Mouse (Mus musculus) forebrain, embryonic 12.5 days (tissue): ENCODE results near the gene B3galt1. TPM values are rescaled to one million over a fixed set of nuclear protein-coding genes. Genes with fewer than 3 reads are reported as not detected.

Source experiments
- ATAC-seq: fragments of 200-750 bp; cut with Nextera tagmentation; 2 replicates; pipeline ENCODE4 v1.8.0; 2017; ENCODE audit warnings: moderate TSS enrichment; ENCODE audit not compliant: low FRiP score
- H3K27ac ChIP-seq: fragments of 300-500 bp; sonication (generic); 2 replicates; pipeline ENCODE4 v1.5.1; 2016; ENCODE audit warnings: mild to moderate bottlenecking
- H3K27me3 ChIP-seq: fragments of 300-500 bp; sonication (generic); 2 replicates; pipeline ENCODE4 v1.6.1; 2016; ENCODE audit warnings: mild to moderate bottlenecking
- H3K36me3 ChIP-seq: fragments of 300-500 bp; sonication (generic); replicated peaks from 2 replicates; pipeline ENCODE4 v1.6.1; 2016; ENCODE audit warnings: mild to moderate bottlenecking
- H3K4me1 ChIP-seq: fragments of 300-500 bp; sonication (generic); 2 replicates; pipeline ENCODE4 v1.6.1; 2016
- H3K4me2 ChIP-seq: fragments of 300-500 bp; sonication (generic); 2 replicates; pipeline ENCODE4 v1.6.1; 2016; ENCODE audit warnings: mild to moderate bottlenecking, moderate library complexity
- H3K4me3 ChIP-seq: fragments of 300-500 bp; sonication (generic); replicated peaks from 2 replicates; pipeline ENCODE4 v1.5.1; 2016; ENCODE audit warnings: mild to moderate bottlenecking
- H3K9ac ChIP-seq: fragments of 300-500 bp; sonication (generic); 2 replicates; pipeline ENCODE4 v1.6.1; 2016; ENCODE audit warnings: mild to moderate bottlenecking
- H3K9me3 ChIP-seq: fragments of 300-500 bp; sonication (generic); 2 replicates; pipeline ENCODE4 v1.6.1; 2016
- WGBS: fragments of 180-500 bp; shearing (Covaris S2); methylation state at CpG from one replicate; pipeline ENCODE4 v1.1.7; 2016; 5-methylcytosine and 5-hydroxymethylcytosine counted together
- polyA plus RNA-seq: library from polyadenylated mRNA; unstranded; fragments of >200 nt; fragmentation: Nextera tagmentation; extraction: Ambion mirVana; gene quantifications from 2 replicates; pipeline ENCODE4 v1.2.1, GENCODE M21; 2016

B3galt1 gene
- polyA plus RNA-seq, result 21.0 and 26.1 TPM in 2 replicates

- H3K9me3 ChIP-seq, result no peaks in the 10 kb centered on the region
- peak within 1 kb of the TSS; percentile 97 for H3K27ac ChIP-seq
- peak within 1 kb of the TSS; percentile 74 for H3K4me3 ChIP-seq
- peak within 1 kb of the TSS; percentile 85 for H3K4me2 ChIP-seq
- WGBS, result under 1% methylated on average over 65 of the region's 83 CpGs
- ATAC-seq, result peak; percentile 98
- H3K36me3 ChIP-seq, result no peaks in the 10 kb centered on the region
- H3K9ac ChIP-seq, result peak within 1 kb of the TSS; percentile 87
- peaks cover 18% of the 10 kb centered on the region for H3K4me1 ChIP-seq
- H3K27me3 ChIP-seq, result no peaks in the 10 kb centered on the region
Observed at GRCm38 (mm10) chr2:67565480-67566331, at the start of gene B3galt1. Gene B3galt1 (plus strand): TSS chr2:67565871.

DNA sequence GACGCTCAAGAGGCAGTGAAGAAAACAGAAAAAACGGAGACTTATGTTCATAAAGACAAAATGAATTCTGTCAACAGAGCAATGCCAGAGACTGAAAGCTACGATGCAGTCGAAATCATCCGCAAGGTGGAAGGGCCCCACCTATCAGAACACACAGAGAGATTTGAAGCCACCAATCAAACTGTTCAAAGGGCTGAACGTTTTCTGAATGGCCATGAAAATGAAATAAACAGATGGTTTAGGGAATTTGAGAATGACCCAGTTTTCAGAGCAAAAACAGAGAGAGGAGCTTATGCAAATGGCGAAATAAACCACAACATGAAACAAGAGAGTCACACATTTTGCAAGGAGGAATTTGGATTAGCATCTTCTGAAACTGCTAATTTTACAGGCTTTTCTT is 49.3 kb upstream of the B3galt1 start:
- H3K27me3 ChIP-seq, result no peaks in the 10 kb centered on the region
- no peak overlapping the region for H3K27ac ChIP-seq
- H3K4me2 ChIP-seq, result no peak overlapping the region
- no peak for ATAC-seq
- H3K4me1 ChIP-seq, result no peaks in the 10 kb centered on the region
- no peaks in the 10 kb centered on the region for H3K36me3 ChIP-seq
- H3K9me3 ChIP-seq, result no peaks in the 10 kb centered on the region
- no peak overlapping the region for H3K4me3 ChIP-seq
- no peak overlapping the region for H3K9ac ChIP-seq
- WGBS, result 86% methylated on average over 7 of the region's 7 CpGs

- Histone ChIP-seq H3K27me3 (no peaks in the 10 kb centered on the region), H3K9ac (no peak overlapping the region), H3K4me1 (no peaks in the 10 kb centered on the region), H3K36me3 (no peaks in the 10 kb centered on the region), H3K9me3 (no peaks in the 10 kb centered on the region), H3K4me2 (no peak overlapping the region), H3K27ac (no peak overlapping the region), H3K4me3 (no peak overlapping the region)
- 92% methylated on average over 2 of the region's 2 CpGs for WGBS
- no peak for ATAC-seq
Observed at GRCm38 (mm10) chr2:67535347-67535746, 30.3 kb upstream of the B3galt1 start.

- Histone ChIP-seq H3K27ac (no peak overlapping the region), H3K36me3 (no peaks in the 10 kb centered on the region), H3K9ac (no peak overlapping the region), H3K27me3 (no peaks in the 10 kb centered on the region), H3K4me1 (no peaks in the 10 kb centered on the region), H3K4me2 (no peak overlapping the region), H3K4me3 (no peak overlapping the region), H3K9me3 (no peaks in the 10 kb centered on the region)
- ATAC-seq, result no peak
- WGBS, result 94% methylated on average over 6 of the region's 6 CpGs
Observed at GRCm38 (mm10) chr2:67539426-67539825, 26.2 kb upstream of the B3galt1 start.

DNA sequence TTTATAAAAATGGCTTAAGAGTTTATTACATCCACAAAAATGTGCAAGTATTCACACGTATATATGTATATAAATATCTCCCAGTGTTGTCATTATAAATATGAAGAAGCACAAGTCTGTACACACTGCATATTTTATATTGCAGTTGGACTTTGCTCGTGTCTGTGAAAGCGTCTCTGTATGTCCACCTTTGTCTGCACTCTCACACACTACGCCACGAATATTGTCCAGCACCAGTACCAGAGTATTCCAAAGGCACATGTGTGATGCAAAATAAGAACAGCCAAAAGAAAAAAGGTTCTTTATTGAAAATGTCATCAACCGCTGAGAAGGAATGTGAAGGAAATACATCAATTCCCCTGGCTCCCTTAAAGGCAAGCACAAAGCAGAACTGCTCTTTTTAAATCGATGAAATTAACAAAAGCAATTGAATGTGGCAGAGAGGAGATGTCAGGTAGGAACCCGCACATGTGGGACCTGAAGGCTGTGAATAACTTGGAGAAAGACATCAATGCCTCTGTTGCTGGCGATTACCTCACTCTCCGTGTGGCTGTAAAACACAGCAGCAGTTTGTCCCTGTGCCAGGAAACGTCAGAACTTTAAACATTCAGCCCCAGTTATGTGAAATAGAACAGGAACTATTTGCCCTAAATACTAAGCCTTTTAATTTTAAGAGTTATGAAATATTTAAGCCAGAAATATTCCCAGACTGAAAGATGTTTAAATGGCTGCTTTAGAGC is 23.5 kb upstream of the B3galt1 start:
- H3K4me3 ChIP-seq, result no peak overlapping the region
- no peaks in the 10 kb centered on the region for H3K9me3 ChIP-seq
- H3K4me2 ChIP-seq, result no peak overlapping the region
- no peak overlapping the region for H3K9ac ChIP-seq
- WGBS, result 60% methylated on average over 11 of the region's 11 CpGs
- no peaks in the 10 kb centered on the region for H3K36me3 ChIP-seq
- no peaks in the 10 kb centered on the region for H3K4me1 ChIP-seq
- ATAC-seq, result no peak; the same call in 1 of the 2 replicates
- H3K27ac ChIP-seq, result no peak overlapping the region
- no peaks in the 10 kb centered on the region for H3K27me3 ChIP-seq

DNA sequence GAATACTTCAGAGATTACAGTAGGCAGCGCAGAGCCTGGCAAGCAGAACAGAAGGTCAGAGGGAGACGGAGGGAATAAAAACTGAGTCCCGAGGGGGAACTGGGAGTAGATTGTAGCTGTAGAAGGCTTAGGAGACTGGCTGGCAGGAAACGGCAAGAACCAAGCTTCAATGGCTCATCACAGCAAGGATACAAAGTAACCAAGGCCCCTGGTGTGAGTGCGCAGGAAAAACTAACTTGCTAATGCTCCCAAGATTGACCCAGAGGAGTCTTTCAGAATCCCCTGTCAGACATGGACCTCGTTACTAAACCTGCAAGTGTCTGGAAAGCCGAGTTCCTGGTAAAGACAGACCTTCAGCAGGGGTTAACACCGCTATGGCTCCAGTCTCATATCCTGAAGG is 21.2 kb upstream of the B3galt1 start:
- no peaks in the 10 kb centered on the region for H3K4me1 ChIP-seq
- 72% methylated on average over 8 of the region's 8 CpGs for WGBS
- no peak overlapping the region for H3K27ac ChIP-seq
- no peak for ATAC-seq
- H3K9me3 ChIP-seq, result no peaks in the 10 kb centered on the region
- no peak overlapping the region for H3K4me3 ChIP-seq
- no peak overlapping the region for H3K9ac ChIP-seq
- H3K36me3 ChIP-seq, result no peaks in the 10 kb centered on the region
- no peaks in the 10 kb centered on the region for H3K27me3 ChIP-seq
- no peak overlapping the region for H3K4me2 ChIP-seq

GRCm38 (mm10) chr2:67564851-67565479 is 706 bp upstream of the B3galt1 start:
- H3K27ac ChIP-seq, result peak overlapping the region; percentile 97
- H3K27me3 ChIP-seq, result no peaks in the 10 kb centered on the region
- peaks cover 18% of the 10 kb centered on the region for H3K4me1 ChIP-seq
- no peaks in the 10 kb centered on the region for H3K9me3 ChIP-seq
- H3K4me2 ChIP-seq, result peak overlapping the region; percentile 85
- peak; percentile 78 for ATAC-seq
- peak overlapping the region; percentile 87 for H3K9ac ChIP-seq
- H3K36me3 ChIP-seq, result no peaks in the 10 kb centered on the region
- H3K4me3 ChIP-seq, result peak overlapping the region; percentile 74
- 2% methylated on average over 23 of the region's 23 CpGs for WGBS

DNA sequence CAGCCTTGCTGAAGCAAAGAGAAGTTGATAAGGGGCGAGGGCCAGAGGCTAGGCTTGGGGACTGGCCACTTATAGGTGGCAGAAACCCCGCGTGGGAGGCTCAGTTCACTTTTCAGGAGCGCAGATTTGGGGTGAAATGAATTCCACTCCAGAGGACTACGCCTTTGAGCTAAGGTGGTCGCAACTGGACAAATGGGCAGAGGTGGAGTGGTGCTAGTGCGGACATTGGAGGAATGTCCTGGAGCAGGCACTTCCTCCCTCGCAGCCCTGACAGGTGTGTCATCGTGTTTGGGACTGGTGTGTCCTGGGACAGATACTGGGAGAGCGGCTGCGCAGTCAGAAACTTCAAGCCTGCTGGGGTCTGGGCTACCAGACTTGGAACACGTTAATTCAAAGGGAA is 895 bp downstream of the B3galt1 start:
- under 1% methylated on average over 12 of the region's 12 CpGs for whole genome bisulfite sequencing
- Histone ChIP-seq H3K27ac (0 out of 2 replicates have a peak overlapping the region, but pooled peaks have one; percentile 97), H3K27me3 (no peaks in the 10 kb centered on the region), H3K9me3 (no peaks in the 10 kb centered on the region), H3K36me3 (no peaks in the 10 kb centered on the region), H3K9ac (peak overlapping the region; percentile 87), H3K4me3 (peak overlapping the region; percentile 74), H3K4me2 (peak overlapping the region; percentile 85), H3K4me1 (peaks cover 18% of the 10 kb centered on the region)
- ATAC-seq, result no peak

DNA sequence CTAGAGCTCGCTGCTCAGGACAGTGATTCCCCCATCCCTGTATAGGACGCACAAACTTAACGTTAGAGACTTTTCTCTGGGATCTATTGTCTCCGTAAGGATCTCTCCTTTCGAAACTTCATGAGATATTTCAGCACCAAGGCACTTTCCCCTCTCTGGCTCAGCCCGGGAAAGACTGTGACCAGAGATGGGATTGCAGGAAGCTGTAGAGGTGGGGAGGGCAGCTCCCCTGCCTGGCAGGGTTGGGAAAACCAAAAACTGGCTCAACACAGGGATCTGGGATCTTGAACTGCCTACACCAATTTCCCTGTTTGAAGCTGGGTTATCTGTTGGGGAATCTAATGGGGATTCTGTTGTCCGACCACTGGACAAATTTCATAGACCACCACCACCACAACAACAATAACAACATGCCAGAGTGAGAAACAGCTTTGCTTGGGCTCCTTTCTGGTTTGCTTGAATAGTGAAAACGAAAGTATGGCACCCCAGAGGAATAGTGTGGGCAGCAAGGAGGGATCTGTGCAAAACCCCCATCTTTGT is 1.5 kb downstream of the B3galt1 start:
- H3K27me3 ChIP-seq, result no peaks in the 10 kb centered on the region
- H3K36me3 ChIP-seq, result no peaks in the 10 kb centered on the region
- H3K4me1 ChIP-seq, result peaks cover 18% of the 10 kb centered on the region
- H3K9me3 ChIP-seq, result no peaks in the 10 kb centered on the region
- H3K27ac ChIP-seq, result no peak overlapping the region
- ATAC-seq, result no peak
- peak overlapping the region; percentile 87 for H3K9ac ChIP-seq
- WGBS, result 9% methylated on average over 8 of the region's 8 CpGs
- H3K4me3 ChIP-seq, result peak overlapping the region; percentile 74
- H3K4me2 ChIP-seq, result peak overlapping the region; percentile 85

- 31% methylated on average over 2 of the region's 2 CpGs for WGBS
- ATAC-seq, result peak; percentile 69; the same call in 1 of the 2 replicates
- no peak overlapping the region for H3K9ac ChIP-seq
- H3K4me3 ChIP-seq, result no peak overlapping the region
- H3K27me3 ChIP-seq, result no peaks in the 10 kb centered on the region
- no peak overlapping the region for H3K27ac ChIP-seq
- no peak overlapping the region for H3K4me2 ChIP-seq
- no peaks in the 10 kb centered on the region for H3K9me3 ChIP-seq
- H3K4me1 ChIP-seq, result peaks cover 6% of the 10 kb centered on the region
- H3K36me3 ChIP-seq, result no peaks in the 10 kb centered on the region
Observed at GRCm38 (mm10) chr2:67576634-67577033, 11.0 kb downstream of the B3galt1 start.

DNA sequence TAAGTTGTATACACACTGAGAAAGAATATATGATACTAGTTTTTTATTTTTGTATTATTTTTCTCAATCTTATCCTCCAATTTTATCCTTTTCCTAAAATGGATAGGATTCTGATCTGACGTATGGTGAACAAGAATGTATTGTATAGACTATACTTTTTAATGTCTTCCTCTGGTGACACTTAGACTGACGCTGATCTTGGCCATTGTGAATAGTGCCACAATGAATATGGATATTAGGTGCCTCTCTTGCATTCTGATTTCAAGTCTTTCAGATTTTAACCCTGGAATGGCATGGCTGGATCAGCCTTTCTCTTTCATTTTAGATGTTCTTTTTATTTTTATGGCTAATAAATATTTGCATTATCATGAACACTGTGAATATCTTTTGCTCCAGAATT is 17.4 kb downstream of the B3galt1 start:
- H3K27ac ChIP-seq, result no peak overlapping the region
- no peak overlapping the region for H3K4me2 ChIP-seq
- no peak for ATAC-seq
- peaks cover 3% of the 10 kb centered on the region; the same call in 1 of the 2 replicates for H3K4me1 ChIP-seq
- H3K4me3 ChIP-seq, result no peak overlapping the region
- 26% methylated on average over 2 of the region's 2 CpGs for WGBS
- no peak overlapping the region for H3K9ac ChIP-seq
- H3K9me3 ChIP-seq, result no peaks in the 10 kb centered on the region
- H3K27me3 ChIP-seq, result no peaks in the 10 kb centered on the region
- no peaks in the 10 kb centered on the region for H3K36me3 ChIP-seq

DNA sequence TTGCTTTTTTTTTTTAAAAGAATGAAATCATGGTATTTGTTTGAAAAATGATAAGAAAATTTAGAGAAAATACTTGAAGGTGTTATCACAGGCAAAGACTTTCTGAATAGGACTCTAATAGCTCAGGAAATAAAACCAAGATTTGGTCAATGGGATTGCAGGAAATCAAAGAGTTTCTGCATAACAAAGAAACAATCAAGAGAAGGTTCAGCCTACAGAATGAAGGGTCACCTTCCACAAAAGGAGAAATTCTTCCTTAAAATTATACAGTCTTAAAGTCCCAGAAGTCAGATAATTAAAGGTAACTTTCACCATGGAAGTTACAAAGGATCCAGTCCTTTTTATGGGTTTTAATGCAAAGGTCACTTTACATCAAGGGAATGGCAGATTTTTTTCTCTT is 24.7 kb downstream of the B3galt1 start:
- H3K4me1 ChIP-seq, result no peaks in the 10 kb centered on the region; the same call in 1 of the 2 replicates
- H3K4me2 ChIP-seq, result no peak overlapping the region
- no peaks in the 10 kb centered on the region for H3K36me3 ChIP-seq
- H3K27ac ChIP-seq, result no peak overlapping the region
- H3K27me3 ChIP-seq, result no peaks in the 10 kb centered on the region
- H3K4me3 ChIP-seq, result no peak overlapping the region
- no peaks in the 10 kb centered on the region for H3K9me3 ChIP-seq
- ATAC-seq, result no peak
- H3K9ac ChIP-seq, result no peak overlapping the region
